Mouse (Mus musculus): ENCODE measurements around the gene Mgat3. TPM values are rescaled to one million over a fixed set of nuclear protein-coding genes. Genes with fewer than 3 reads are reported as not detected.

The Mgat3 gene
- polyA plus RNA-seq, 1 experiment from 2014 or later, result 10.5 TPM

GRCm38 (mm10) chr15:80133682-80134449 lies 39.7 kb upstream of the Mgat3 start:
- H3K4me3 ChIP-seq (ENCODE audit: low read depth, low read length), result peak overlapping the region; percentile 80
- H3K4me1 ChIP-seq (replicated peaks; ENCODE audit: control insufficient read depth, insufficient read depth, low read length), result peaks cover 15% of the 10 kb centered on the region
- 0 out of 2 replicates have a peak, but pooled peaks have one; percentile 17 for ATAC-seq (replicated peaks; ENCODE audit: low FRiP score, low TSS enrichment, low read depth)
- H3K4me2 ChIP-seq (ENCODE audit: low read length), result peak overlapping the region; percentile 88
- peak overlapping the region; percentile 89 for H3K9ac ChIP-seq (ENCODE audit: low read length)
- no peaks in the 10 kb centered on the region for H3K36me3 ChIP-seq (ENCODE audit: control insufficient read depth, insufficient read depth, low read length)
- H3K27me3 ChIP-seq (replicated peaks; ENCODE audit: control insufficient read depth, insufficient read depth, low read length), result no peaks in the 10 kb centered on the region
- H3K27ac ChIP-seq (ENCODE audit: low read depth), result peak overlapping the region; percentile 99
- H3K9me3 ChIP-seq (ENCODE audit: control insufficient read depth, low read length), result no peaks in the 10 kb centered on the region
- 11% methylated on average over 14 of the region's 14 CpGs for WGBS
- DNase-seq (ENCODE audit: low spot score), result no peak

GRCm38 (mm10) chr15:80134450-80134847 lies 39.1 kb upstream of the Mgat3 start:
- 50% methylated on average over 9 of the region's 9 CpGs for whole genome bisulfite sequencing
- no peaks in the 10 kb centered on the region for H3K27me3 ChIP-seq (replicated peaks; ENCODE audit: control insufficient read depth, insufficient read depth, low read length)
- no peaks in the 10 kb centered on the region for H3K9me3 ChIP-seq (ENCODE audit: control insufficient read depth, low read length)
- H3K36me3 ChIP-seq (ENCODE audit: control insufficient read depth, insufficient read depth, low read length), result no peaks in the 10 kb centered on the region
- H3K9ac ChIP-seq (ENCODE audit: low read length), result peak overlapping the region; percentile 89
- peak overlapping the region; percentile 88 for H3K4me2 ChIP-seq (ENCODE audit: low read length)
- ATAC-seq (replicated peaks; ENCODE audit: low FRiP score, low TSS enrichment, low read depth) (no peak), DNase-seq (ENCODE audit: low spot score) (no peak)
- H3K27ac ChIP-seq (ENCODE audit: low read depth), result peak overlapping the region; percentile 38; the same call in 1 of the 2 replicates
- peaks cover 15% of the 10 kb centered on the region for H3K4me1 ChIP-seq (replicated peaks; ENCODE audit: control insufficient read depth, insufficient read depth, low read length)
- H3K4me3 ChIP-seq (ENCODE audit: low read depth, low read length), result peak overlapping the region; percentile 80

- Histone ChIP-seq H3K4me2 (ENCODE audit: low read length) (no peak overlapping the region), H3K4me1 (replicated peaks; ENCODE audit: control insufficient read depth, insufficient read depth, low read length) (peaks cover 15% of the 10 kb centered on the region), H3K27ac (ENCODE audit: low read depth) (no peak overlapping the region), H3K9me3 (ENCODE audit: control insufficient read depth, low read length) (no peaks in the 10 kb centered on the region), H3K9ac (ENCODE audit: low read length) (no peak overlapping the region), H3K4me3 (ENCODE audit: low read depth, low read length) (no peak overlapping the region), H3K36me3 (ENCODE audit: control insufficient read depth, insufficient read depth, low read length) (peaks cover 6% of the 10 kb centered on the region; the same call in 1 of the 2 replicates), H3K27me3 (replicated peaks; ENCODE audit: control insufficient read depth, insufficient read depth, low read length) (no peaks in the 10 kb centered on the region)
- no peak for DNase-seq (ENCODE audit: low spot score)
- WGBS, result 85% methylated on average over 2 of the region's 2 CpGs
- ATAC-seq (replicated peaks; ENCODE audit: low FRiP score, low TSS enrichment, low read depth), result no peak
These were observed 38.0 kb upstream of the Mgat3 start for GRCm38 (mm10) chr15:80135499-80135898.

- no peak for DNase-seq (ENCODE audit: low spot score)
- H3K36me3 ChIP-seq (ENCODE audit: control insufficient read depth, insufficient read depth, low read length), result peaks cover 17% of the 10 kb centered on the region; the same call in 1 of the 2 replicates
- no peak for ATAC-seq (replicated peaks; ENCODE audit: low FRiP score, low TSS enrichment, low read depth)
- H3K4me2 ChIP-seq (ENCODE audit: low read length), result no peak overlapping the region
- H3K27ac ChIP-seq (ENCODE audit: low read depth), result no peak overlapping the region
- H3K9ac ChIP-seq (ENCODE audit: low read length), result no peak overlapping the region
- no peaks in the 10 kb centered on the region for H3K9me3 ChIP-seq (ENCODE audit: control insufficient read depth, low read length)
- H3K4me3 ChIP-seq (ENCODE audit: low read depth, low read length), result no peak overlapping the region
- no peaks in the 10 kb centered on the region for H3K27me3 ChIP-seq (replicated peaks; ENCODE audit: control insufficient read depth, insufficient read depth, low read length)
- peaks cover 15% of the 10 kb centered on the region for H3K4me1 ChIP-seq (replicated peaks; ENCODE audit: control insufficient read depth, insufficient read depth, low read length)
- 86% methylated on average over 3 of the region's 3 CpGs for WGBS
These were observed 36.9 kb upstream of the Mgat3 start for GRCm38 (mm10) chr15:80136645-80137044.

GRCm38 (mm10) chr15:80137945-80138791 lies 35.4 kb upstream of the Mgat3 start:
- no peaks in the 10 kb centered on the region for H3K27me3 ChIP-seq (replicated peaks; ENCODE audit: control insufficient read depth, insufficient read depth, low read length)
- H3K9me3 ChIP-seq (ENCODE audit: control insufficient read depth, low read length), result peaks cover 3% of the 10 kb centered on the region
- H3K4me2 ChIP-seq (ENCODE audit: low read length), result no peak overlapping the region
- peaks cover 19% of the 10 kb centered on the region for H3K36me3 ChIP-seq (ENCODE audit: control insufficient read depth, insufficient read depth, low read length)
- H3K27ac ChIP-seq (ENCODE audit: low read depth), result peak overlapping the region; percentile 16
- H3K9ac ChIP-seq (ENCODE audit: low read length), result no peak overlapping the region
- no peak for DNase-seq (ENCODE audit: low spot score)
- 63% methylated on average over 17 of the region's 17 CpGs for WGBS
- peaks cover 15% of the 10 kb centered on the region for H3K4me1 ChIP-seq (replicated peaks; ENCODE audit: control insufficient read depth, insufficient read depth, low read length)
- ATAC-seq (replicated peaks; ENCODE audit: low FRiP score, low TSS enrichment, low read depth), result no peak
- H3K4me3 ChIP-seq (ENCODE audit: low read depth, low read length), result no peak overlapping the region

GRCm38 (mm10) chr15:80140302-80140701 lies 33.2 kb upstream of the Mgat3 start:
- no peak overlapping the region; the same call in 1 of the 2 replicates for H3K27ac ChIP-seq (ENCODE audit: low read depth)
- 86% methylated on average over 2 of the region's 2 CpGs for WGBS
- H3K9me3 ChIP-seq (ENCODE audit: control insufficient read depth, low read length), result peaks cover 3% of the 10 kb centered on the region

GRCm38 (mm10) chr15:80140878-80141277 lies 32.6 kb upstream of the Mgat3 start:
- 91% methylated on average over 3 of the region's 3 CpGs for WGBS
- peaks cover 35% of the 10 kb centered on the region for H3K36me3 ChIP-seq (ENCODE audit: control insufficient read depth, insufficient read depth, low read length)
- H3K4me1 ChIP-seq (replicated peaks; ENCODE audit: control insufficient read depth, insufficient read depth, low read length), result 0 out of 2 replicates have a peak, but pooled peaks cover under 1% of the 10 kb centered on the region
- DNase-seq (ENCODE audit: low spot score) (no peak), ATAC-seq (replicated peaks; ENCODE audit: low FRiP score, low TSS enrichment, low read depth) (no peak)
- H3K27me3 ChIP-seq (replicated peaks; ENCODE audit: control insufficient read depth, insufficient read depth, low read length), result no peaks in the 10 kb centered on the region
- H3K4me2 ChIP-seq (ENCODE audit: low read length), result no peak overlapping the region
- peaks cover 3% of the 10 kb centered on the region for H3K9me3 ChIP-seq (ENCODE audit: control insufficient read depth, low read length)
- H3K4me3 ChIP-seq (ENCODE audit: low read depth, low read length), result no peak overlapping the region
- H3K9ac ChIP-seq (ENCODE audit: low read length), result no peak overlapping the region
- H3K27ac ChIP-seq (ENCODE audit: low read depth), result no peak overlapping the region

More at GRCm38 (mm10) chr15:80140302-80140701, 33.2 kb upstream of the Mgat3 start:
- Histone ChIP-seq H3K4me2 (ENCODE audit: low read length) (no peak overlapping the region), H3K27me3 (replicated peaks; ENCODE audit: control insufficient read depth, insufficient read depth, low read length) (no peaks in the 10 kb centered on the region), H3K36me3 (ENCODE audit: control insufficient read depth, insufficient read depth, low read length) (peaks cover 35% of the 10 kb centered on the region), H3K4me1 (replicated peaks; ENCODE audit: control insufficient read depth, insufficient read depth, low read length) (no peaks in the 10 kb centered on the region), H3K4me3 (ENCODE audit: low read depth, low read length) (no peak overlapping the region), H3K9ac (ENCODE audit: low read length) (no peak overlapping the region)
- DNase-seq (ENCODE audit: low spot score), result no peak
- ATAC-seq (replicated peaks; ENCODE audit: low FRiP score, low TSS enrichment, low read depth), result no peak

- H3K9me3 ChIP-seq (ENCODE audit: control insufficient read depth, low read length), result peaks cover 3% of the 10 kb centered on the region
- ATAC-seq (replicated peaks; ENCODE audit: low FRiP score, low TSS enrichment, low read depth) (no peak), DNase-seq (ENCODE audit: low spot score) (no peak)
- H3K4me3 ChIP-seq (ENCODE audit: low read depth, low read length), result no peak overlapping the region
- peaks cover 35% of the 10 kb centered on the region for H3K36me3 ChIP-seq (ENCODE audit: control insufficient read depth, insufficient read depth, low read length)
- H3K27ac ChIP-seq (ENCODE audit: low read depth), result no peak overlapping the region
- 99% methylated on average over 3 of the region's 3 CpGs for WGBS
- no peak overlapping the region for H3K9ac ChIP-seq (ENCODE audit: low read length)
- H3K4me2 ChIP-seq (ENCODE audit: low read length), result no peak overlapping the region
- H3K27me3 ChIP-seq (replicated peaks; ENCODE audit: control insufficient read depth, insufficient read depth, low read length), result no peaks in the 10 kb centered on the region
- peaks cover 4% of the 10 kb centered on the region; the same call in 1 of the 2 replicates for H3K4me1 ChIP-seq (replicated peaks; ENCODE audit: control insufficient read depth, insufficient read depth, low read length)
These were observed 31.4 kb upstream of the Mgat3 start for GRCm38 (mm10) chr15:80142130-80142529.

Data from intestine, embryonic 14.5 days (tissue).